In the genomic region with DNA sequence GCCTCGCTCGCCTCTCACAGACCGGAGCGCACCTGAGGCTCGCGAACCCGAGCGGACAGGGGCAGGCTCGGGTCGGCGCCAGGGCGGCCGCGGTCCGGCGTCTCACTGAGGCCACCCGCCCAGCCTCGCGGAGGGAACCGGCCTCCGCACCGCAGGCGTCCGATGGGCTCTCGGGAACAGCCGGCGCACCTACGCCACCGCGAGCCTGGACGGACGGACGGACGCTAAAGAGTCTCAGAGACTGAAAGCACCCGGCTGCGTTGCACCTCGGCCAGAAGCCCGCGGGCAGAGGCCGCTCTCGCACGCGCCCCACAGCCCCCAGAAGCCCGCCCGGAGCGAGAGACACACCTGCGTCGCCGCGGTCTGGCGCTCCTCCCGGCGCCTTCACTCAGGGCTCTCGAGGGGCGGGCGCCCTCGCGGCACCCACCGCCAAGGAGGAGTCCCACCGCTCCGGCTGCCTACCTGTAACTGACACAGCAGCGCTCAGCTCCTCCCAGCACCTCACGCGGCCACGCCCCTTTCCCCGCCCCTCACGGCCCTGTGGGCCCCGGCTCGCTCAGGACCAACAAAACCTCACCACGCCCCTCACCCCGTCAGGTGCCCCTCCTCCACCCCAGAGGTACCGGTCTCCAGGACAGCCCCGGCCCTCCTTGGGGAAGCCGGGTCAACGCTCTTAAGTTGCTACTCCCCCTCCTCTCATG, we compare ENCODE assay signal across 8 mouse cellular contexts. TPM values are rescaled to one million over a fixed set of nuclear protein-coding genes. Genes with fewer than 3 reads are reported as not detected.
DNase-seq lines count a peak whose midpoint lies in the region; ATAC-seq lines count a peak whose summit lies in the region.

Gene Tc2n (minus strand): TSS at position 470 of the 701 bp plus-strand sequence.

- DNase-seq in ZHBTc4 (ENCODE audit: low read depth, low spot score) = peak; percentile 82
- DNase-seq in cerebellum, postnatal 10 days = peak; percentile 56 to 69
- DNase-seq in frontal cortex, postnatal 36 days (ENCODE audit: low spot score in 2 of 2) = peak; percentile 1 to 3
- peak; percentile 43 for DNase-seq in left cerebral cortex, postnatal 4 days
- DNase-seq in mesoderm, embryonic 11.5 days (ENCODE audit: low read depth, low spot score) = peak; percentile 40
- DNase-seq in right cerebral cortex, postnatal 4 days = peak; percentile 24

- intact Hi-C loops in left cerebral cortex, postnatal 4 days (cut with DNase I) = no loop called here

- H3K9ac ChIP-seq in hindbrain, embryonic 16.5 days (ENCODE audit: low read depth, low read length) = peak within 1 kb of the TSS; percentile 68

- peaks cover 3% of the 10 kb centered on the region; the same call in 1 of the 2 replicates for H3K4me1 ChIP-seq in hindbrain, embryonic 16.5 days (ENCODE audit: control insufficient read depth, insufficient read depth, low read depth, low read length)

- ATAC-seq in hindbrain, embryonic 16.5 days = peak; percentile 98
- no peak for ATAC-seq in monocyte, adult 5-6 weeks (replicated peaks; ENCODE audit: insufficient number of reproducible peaks, low FRiP score, low TSS enrichment, poor library complexity, severe bottlenecking)

- H3K27me3 ChIP-seq in hindbrain, embryonic 16.5 days (replicated peaks; ENCODE audit: control insufficient read depth, insufficient read depth, low read length) = peaks cover 3% of the 10 kb centered on the region; the same call in 1 of the 2 replicates

- H3K4me2 ChIP-seq in hindbrain, embryonic 16.5 days (ENCODE audit: low read length) = peak within 1 kb of the TSS; percentile 99

- H3K36me3 ChIP-seq in hindbrain, embryonic 16.5 days (ENCODE audit: control insufficient read depth, insufficient read depth, low read length) = no peaks in the 10 kb centered on the region

- H3K4me3 ChIP-seq in hindbrain, embryonic 16.5 days (ENCODE audit: low read length) = peak within 1 kb of the TSS; percentile 89

- WGBS in hindbrain, embryonic 16.5 days = 1% methylated on average over 53 of the region's 75 CpGs

- no peak within 1 kb of the TSS for H3K27ac ChIP-seq in hindbrain, embryonic 16.5 days (ENCODE audit: low read depth, low read length)

- H3K9me3 ChIP-seq in hindbrain, embryonic 16.5 days (ENCODE audit: control insufficient read depth, low read length) = no peaks in the 10 kb centered on the region

RNA-seq across cellular contexts. Expression of gene Tc2n, which starts in this region (rescaled TPM):
- polyA plus RNA-seq in hindbrain, embryonic 16.5 days (2015; fragmentation: Nextera tagmentation; extraction: Ambion mirVana) = 0.46 and 0.53 TPM in 2 replicates
- under 1 TPM; 0.38 to 0.64 TPM for total RNA-seq in left cerebral cortex, postnatal 4 days (2021)
- total RNA-seq in monocyte, adult 5-6 weeks (2017) = not detected in 3 replicates

Comparison
In these comparisons a context has a peak if more than half of its experiments do, and no peak if none do; other contexts are left out.
1. Peak in ATAC-seq, H3K4me3 ChIP-seq, H3K9ac ChIP-seq and H3K4me2 ChIP-seq in hindbrain, embryonic 16.5 days; RNA of the gene not detected or under 1 TPM.
2. Peak in DNase-seq in left cerebral cortex, postnatal 4 days; RNA of the gene not detected or under 1 TPM.
3. DNase-seq: peak in every context shown above with its lines; median percentile 82 in ZHBTc4; 62 in cerebellum, postnatal 10 days; 43 in left cerebral cortex, postnatal 4 days; 40 in mesoderm, embryonic 11.5 days; 24 in right cerebral cortex, postnatal 4 days; 2 in frontal cortex, postnatal 36 days.